Mouse (Mus musculus) midbrain, embryonic 13.5 days (tissue): ENCODE results near the gene Eps15. TPM values are rescaled to one million over a fixed set of nuclear protein-coding genes. Genes with fewer than 3 reads are reported as not detected.

ENCODE experiments used
- ATAC-seq: fragments of 200-750 bp; cut with Nextera tagmentation; 2 replicates; pipeline ENCODE4 v1.8.0; 2017; ENCODE audit warnings: mild to moderate bottlenecking, moderate TSS enrichment, moderate library complexity
- H3K27ac ChIP-seq: fragments of 300-500 bp; sonication (generic); 2 replicates; pipeline ENCODE4 v1.5.1; 2015; ENCODE audit warnings: inconsistent platforms, mild to moderate bottlenecking, moderate library complexity
- H3K27me3 ChIP-seq: fragments of 300-500 bp; sonication (generic); 2 replicates; pipeline ENCODE4 v1.6.1; 2015; ENCODE audit warnings: mild to moderate bottlenecking, inconsistent platforms
- H3K36me3 ChIP-seq: fragments of 300-500 bp; sonication (generic); 2 replicates; pipeline ENCODE4 v1.6.1; 2015; ENCODE audit warnings: mild to moderate bottlenecking, inconsistent platforms
- H3K4me1 ChIP-seq: fragments of 300-500 bp; sonication (generic); replicated peaks from 2 replicates; pipeline ENCODE4 v1.6.1; 2015; ENCODE audit warnings: inconsistent platforms
- H3K4me2 ChIP-seq: fragments of 300-500 bp; sonication (generic); replicated peaks from 2 replicates; pipeline ENCODE4 v1.6.1; 2015; ENCODE audit warnings: moderate library complexity, mild to moderate bottlenecking, inconsistent platforms
- H3K4me3 ChIP-seq: fragments of 300-500 bp; sonication (generic); replicated peaks from 2 replicates; pipeline ENCODE4 v1.5.1; 2015; ENCODE audit warnings: mild to moderate bottlenecking, inconsistent platforms
- H3K9ac ChIP-seq: fragments of 300-500 bp; sonication (generic); replicated peaks from 2 replicates; pipeline ENCODE4 v1.6.1; 2015; ENCODE audit warnings: mild to moderate bottlenecking, inconsistent platforms
- H3K9me3 ChIP-seq: fragments of 300-500 bp; sonication (generic); 2 replicates; pipeline ENCODE4 v1.6.1; 2016; ENCODE audit warnings: mild to moderate bottlenecking, inconsistent platforms
- WGBS: fragments of 180-500 bp; shearing (Covaris S2); methylation state at CpG from one replicate; pipeline ENCODE4 v1.1.7; 2015; 5-methylcytosine and 5-hydroxymethylcytosine counted together
- polyA plus RNA-seq: library from polyadenylated mRNA; unstranded; fragments of >200 nt; fragmentation: Nextera tagmentation; extraction: Ambion mirVana; gene quantifications from 2 replicates; pipeline ENCODE4 v1.2.1, GENCODE M21; 2015

Eps15 gene
- polyA plus RNA-seq, result 53.8 and 59.3 TPM in 2 replicates

- peak within 1 kb of the TSS; percentile 83 for H3K4me2 ChIP-seq
- H3K9ac ChIP-seq, result peak within 1 kb of the TSS; percentile 75
- peaks cover 3% of the 10 kb centered on the region; the same call in 1 of the 2 replicates for H3K27me3 ChIP-seq
- 2% methylated on average over 40 of the region's 44 CpGs for WGBS
- H3K27ac ChIP-seq, result no peak within 1 kb of the TSS
- no peaks in the 10 kb centered on the region for H3K36me3 ChIP-seq
- ATAC-seq, result peak; percentile 95
- H3K4me3 ChIP-seq, result peak within 1 kb of the TSS; percentile 81
- H3K9me3 ChIP-seq, result no peaks in the 10 kb centered on the region
- H3K4me1 ChIP-seq, result peaks cover 10% of the 10 kb centered on the region
Measured at GRCm38 (mm10) chr4:109279689-109280458, at the start of gene Eps15. TSS of gene Eps15 (plus strand) at chr4:109280268.

GRCm38 (mm10) chr4:109234185-109234584, 45.9 kb upstream of the Eps15 start, which contains the start of gene Calr4:
TSS of gene Calr4 (plus strand) at chr4:109234485.
- no peak within 1 kb of the TSS for H3K4me2 ChIP-seq
- WGBS, result 80% methylated on average over 2 of the region's 2 CpGs
- no peaks in the 10 kb centered on the region for H3K27me3 ChIP-seq
- no peak within 1 kb of the TSS for H3K4me3 ChIP-seq
- peaks cover 17% of the 10 kb centered on the region for H3K4me1 ChIP-seq
- H3K9me3 ChIP-seq, result no peaks in the 10 kb centered on the region
- ATAC-seq, result no peak
- H3K36me3 ChIP-seq, result no peaks in the 10 kb centered on the region
- H3K27ac ChIP-seq, result peak within 1 kb of the TSS; percentile 14; the same call in 1 of the 2 replicates
- no peak within 1 kb of the TSS for H3K9ac ChIP-seq

GRCm38 (mm10) chr4:109234806-109235350, 45.2 kb upstream of the Eps15 start:
- no peak for ATAC-seq
- no peaks in the 10 kb centered on the region for H3K9me3 ChIP-seq
- H3K27me3 ChIP-seq, result no peaks in the 10 kb centered on the region
- no peak overlapping the region for H3K4me3 ChIP-seq
- H3K4me2 ChIP-seq, result no peak overlapping the region
- H3K4me1 ChIP-seq, result peaks cover 17% of the 10 kb centered on the region
- peak overlapping the region; percentile 14; the same call in 1 of the 2 replicates for H3K27ac ChIP-seq
- H3K36me3 ChIP-seq, result no peaks in the 10 kb centered on the region
- no peak overlapping the region for H3K9ac ChIP-seq
- 74% methylated on average over 9 of the region's 9 CpGs for WGBS

GRCm38 (mm10) chr4:109236186-109236879, 43.7 kb upstream of the Eps15 start:
- no peaks in the 10 kb centered on the region for H3K36me3 ChIP-seq
- H3K4me3 ChIP-seq, result no peak overlapping the region
- no peak overlapping the region for H3K4me2 ChIP-seq
- peaks cover 17% of the 10 kb centered on the region for H3K4me1 ChIP-seq
- ATAC-seq, result peak; percentile 56; the same call in 1 of the 2 replicates
- 64% methylated on average over 7 of the region's 7 CpGs for WGBS
- peak overlapping the region; percentile 61 for H3K27ac ChIP-seq
- H3K27me3 ChIP-seq, result no peaks in the 10 kb centered on the region
- H3K9me3 ChIP-seq, result no peaks in the 10 kb centered on the region
- no peak overlapping the region for H3K9ac ChIP-seq

- Histone ChIP-seq H3K4me3 (no peak overlapping the region), H3K9ac (no peak overlapping the region), H3K27ac (no peak overlapping the region), H3K36me3 (no peaks in the 10 kb centered on the region), H3K4me2 (no peak overlapping the region), H3K9me3 (no peaks in the 10 kb centered on the region), H3K27me3 (no peaks in the 10 kb centered on the region), H3K4me1 (peaks cover 17% of the 10 kb centered on the region)
- no peak for ATAC-seq
- 84% methylated on average over 24 of the region's 24 CpGs for WGBS
Measured at GRCm38 (mm10) chr4:109238428-109239268, 41.4 kb upstream of the Eps15 start.

- no peaks in the 10 kb centered on the region for H3K27me3 ChIP-seq
- no peak overlapping the region for H3K4me3 ChIP-seq
- no peaks in the 10 kb centered on the region for H3K9me3 ChIP-seq
- H3K4me1 ChIP-seq, result peaks cover 10% of the 10 kb centered on the region
- H3K27ac ChIP-seq, result no peak overlapping the region
- no peaks in the 10 kb centered on the region for H3K36me3 ChIP-seq
- H3K4me2 ChIP-seq, result no peak overlapping the region
- no peak overlapping the region for H3K9ac ChIP-seq
- no peak for ATAC-seq
Measured at GRCm38 (mm10) chr4:109241221-109241620, 38.8 kb upstream of the Eps15 start.

GRCm38 (mm10) chr4:109241934-109242333, 38.1 kb upstream of the Eps15 start:
- Histone ChIP-seq H3K36me3 (no peaks in the 10 kb centered on the region), H3K9ac (no peak overlapping the region), H3K27me3 (no peaks in the 10 kb centered on the region), H3K4me1 (peaks cover 3% of the 10 kb centered on the region), H3K27ac (no peak overlapping the region), H3K4me3 (no peak overlapping the region), H3K4me2 (no peak overlapping the region), H3K9me3 (no peaks in the 10 kb centered on the region)
- 79% methylated on average over 4 of the region's 4 CpGs for WGBS
- ATAC-seq, result no peak

GRCm38 (mm10) chr4:109244506-109244905, 35.6 kb upstream of the Eps15 start:
- Histone ChIP-seq H3K27ac (no peak overlapping the region), H3K36me3 (no peaks in the 10 kb centered on the region), H3K4me3 (no peak overlapping the region), H3K4me1 (no peaks in the 10 kb centered on the region), H3K27me3 (no peaks in the 10 kb centered on the region), H3K4me2 (no peak overlapping the region), H3K9ac (no peak overlapping the region), H3K9me3 (no peaks in the 10 kb centered on the region)
- ATAC-seq, result no peak
- WGBS, result 93% methylated on average over 7 of the region's 7 CpGs

GRCm38 (mm10) chr4:109245016-109245620, 35.0 kb upstream of the Eps15 start:
- WGBS, result 89% methylated on average over 6 of the region's 6 CpGs
- no peak overlapping the region for H3K4me2 ChIP-seq
- no peaks in the 10 kb centered on the region for H3K9me3 ChIP-seq
- H3K9ac ChIP-seq, result no peak overlapping the region
- H3K4me3 ChIP-seq, result no peak overlapping the region
- ATAC-seq, result no peak
- H3K36me3 ChIP-seq, result no peaks in the 10 kb centered on the region
- no peaks in the 10 kb centered on the region for H3K27me3 ChIP-seq
- H3K4me1 ChIP-seq, result no peaks in the 10 kb centered on the region
- H3K27ac ChIP-seq, result no peak overlapping the region

- 47% methylated on average over 3 of the region's 3 CpGs for WGBS
- no peaks in the 10 kb centered on the region for H3K4me1 ChIP-seq
Measured at GRCm38 (mm10) chr4:109251605-109252004, 28.5 kb upstream of the Eps15 start.

GRCm38 (mm10) chr4:109252199-109252598, 27.9 kb upstream of the Eps15 start:
- no peaks in the 10 kb centered on the region for H3K4me1 ChIP-seq
- H3K27me3 ChIP-seq, result no peaks in the 10 kb centered on the region
- H3K4me2 ChIP-seq, result no peak overlapping the region
- H3K9me3 ChIP-seq, result no peaks in the 10 kb centered on the region
- no peak overlapping the region for H3K27ac ChIP-seq
- no peak for ATAC-seq
- H3K9ac ChIP-seq, result no peak overlapping the region
- H3K36me3 ChIP-seq, result no peaks in the 10 kb centered on the region
- no peak overlapping the region for H3K4me3 ChIP-seq
- 81% methylated on average over 4 of the region's 4 CpGs for WGBS

More at GRCm38 (mm10) chr4:109251605-109252004, 28.5 kb upstream of the Eps15 start:
- ATAC-seq, result no peak
- Histone ChIP-seq H3K9ac (no peak overlapping the region), H3K4me2 (no peak overlapping the region), H3K27me3 (no peaks in the 10 kb centered on the region), H3K9me3 (no peaks in the 10 kb centered on the region), H3K36me3 (no peaks in the 10 kb centered on the region), H3K4me3 (no peak overlapping the region), H3K27ac (no peak overlapping the region)
